Mouse (Mus musculus): ENCODE data around the gene Mrps7. TPM values are rescaled to one million over a fixed set of nuclear protein-coding genes. Genes with fewer than 3 reads are reported as not detected.
"Not testable (repeated sequence)": the region's sequence is repeated elsewhere in the genome, so short reads cannot be mapped to it uniquely, and the experiment has no call there.

Gene Mrps7
- total RNA-seq, 2 experiments from 2014 or later = 62.2 to 67.5 TPM

DNA sequence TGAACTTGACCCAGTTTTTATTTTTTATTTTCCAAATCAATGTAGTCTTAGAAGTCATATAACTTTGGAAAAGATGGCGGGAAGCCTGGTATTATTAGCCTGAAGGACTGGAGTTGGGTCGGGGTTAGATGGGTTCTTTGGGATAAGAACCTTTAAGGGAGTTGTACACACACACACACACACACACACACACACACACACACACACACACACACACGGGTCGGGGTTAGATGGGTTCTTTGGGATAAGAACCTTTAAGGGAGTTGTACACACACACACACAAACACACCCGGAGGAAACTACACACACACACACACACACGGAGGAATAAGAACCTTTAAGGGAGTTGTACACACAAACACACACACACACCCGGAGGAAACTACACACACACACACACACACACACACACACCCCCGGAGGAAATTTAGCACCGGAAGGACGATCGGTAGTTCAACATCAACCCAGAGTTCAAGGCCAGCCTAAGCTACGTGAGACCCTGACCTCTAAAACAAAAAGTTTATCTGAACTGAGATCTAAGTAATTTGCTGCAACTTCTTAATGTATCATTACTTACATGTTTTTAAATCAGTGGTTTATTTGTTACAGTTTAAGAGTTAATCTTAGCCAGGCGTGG, 24.9 kb downstream of the Mrps7 start:
- DNase-seq = no peak

DNA sequence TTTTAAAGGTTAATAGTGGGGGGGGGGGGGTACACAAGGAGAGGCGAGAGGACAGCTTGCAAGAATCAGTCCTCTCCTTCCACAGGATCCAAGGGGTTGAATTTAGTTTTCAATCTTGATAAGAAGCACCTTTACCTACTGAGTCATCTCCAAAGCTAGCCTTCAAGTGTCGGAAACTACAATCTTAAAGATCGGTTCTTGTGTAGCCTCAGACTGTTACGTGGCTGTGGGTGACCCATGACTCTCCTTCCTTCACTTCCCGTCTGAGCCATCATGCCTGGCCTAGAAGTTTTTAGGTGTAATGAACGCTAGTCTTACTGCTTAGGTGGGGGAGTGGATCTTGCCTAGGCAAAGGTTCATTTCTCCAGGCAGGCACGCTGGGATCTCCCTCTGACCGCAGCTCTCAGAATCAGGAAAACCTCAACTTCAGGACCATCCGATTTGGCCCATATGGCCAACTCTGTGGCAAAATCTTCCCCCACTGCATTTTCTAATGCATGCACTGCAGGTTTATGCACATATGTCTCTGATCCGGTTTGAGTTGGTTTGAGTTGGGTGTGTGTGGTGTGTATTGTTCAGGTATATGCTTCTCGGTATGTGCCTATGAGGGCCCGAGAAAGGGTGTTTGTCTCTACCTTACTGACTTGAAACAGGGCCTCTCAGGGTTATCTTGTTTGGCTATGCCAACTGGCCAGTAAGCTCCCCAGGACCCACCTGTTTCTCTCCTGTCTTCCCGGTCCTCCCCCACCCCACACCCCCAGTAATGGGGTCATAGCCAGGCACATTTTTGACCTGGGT, 26.2 kb downstream of the Mrps7 start:
- DNase-seq = no peak

DNA sequence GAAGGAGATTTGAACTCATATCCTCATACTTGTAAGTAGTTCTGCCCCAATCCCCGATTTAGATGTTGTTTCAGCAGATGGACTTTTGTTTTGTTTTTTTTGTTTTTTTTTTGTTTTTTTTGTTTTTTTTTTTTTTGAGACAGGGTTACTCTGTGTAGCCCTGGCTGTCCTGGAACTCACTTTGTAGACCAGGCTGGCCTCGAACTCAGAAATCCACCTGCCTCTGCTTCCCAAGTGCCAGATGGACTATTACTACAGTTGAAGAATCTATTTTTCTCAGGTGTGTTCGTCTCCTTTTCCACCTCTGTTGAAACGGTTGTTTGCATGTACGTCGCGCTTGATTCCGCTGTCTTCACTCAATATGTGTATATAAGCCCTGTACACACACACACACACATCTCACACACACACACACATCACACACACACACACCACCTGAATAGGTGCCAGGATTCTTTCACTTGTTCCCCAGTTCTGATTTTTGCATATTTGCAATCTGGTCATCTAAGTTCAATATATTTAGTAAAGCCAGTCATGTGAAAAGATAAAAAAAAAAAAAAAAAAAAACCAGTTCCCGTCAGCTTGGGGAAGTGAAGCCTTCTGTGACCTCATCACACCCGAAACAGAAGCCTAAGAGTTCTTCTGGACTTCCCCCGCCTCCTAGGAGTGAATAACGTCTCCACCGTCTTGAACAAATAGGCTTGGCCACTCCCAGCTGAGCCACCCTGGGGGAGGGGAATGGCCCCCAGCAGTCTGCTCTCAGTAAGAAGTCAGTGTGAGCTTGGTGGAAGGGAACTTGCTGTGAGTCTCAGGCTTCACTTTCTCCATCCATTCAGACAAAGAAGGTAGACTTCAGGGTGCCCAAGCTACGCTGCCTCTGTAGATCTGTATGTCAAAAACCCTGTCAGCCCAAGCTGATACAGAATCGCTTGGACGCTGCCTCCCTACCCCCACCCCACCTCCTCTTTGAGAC, 27.1 kb downstream of the Mrps7 start:
- no peak for DNase-seq

DNA sequence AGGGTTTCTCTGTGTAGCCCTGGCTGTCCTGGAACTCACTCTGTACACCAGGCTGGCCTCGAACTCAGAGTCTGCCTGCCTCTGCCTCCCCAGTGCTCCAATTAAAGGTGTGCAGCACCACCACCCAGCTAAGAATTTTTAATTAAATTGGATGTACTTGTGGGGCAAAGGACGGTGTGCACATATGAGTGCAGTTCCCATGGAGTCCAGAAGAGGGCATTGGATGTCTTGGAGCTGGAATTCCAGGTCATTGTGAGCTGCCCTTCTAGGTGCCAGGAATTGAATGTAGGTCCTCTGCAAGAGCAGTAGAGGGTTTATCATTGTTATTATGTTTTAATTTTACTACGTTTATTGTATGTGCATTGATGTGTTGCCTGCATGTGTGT, 27.8 kb downstream of the Mrps7 start:
- no peak for DNase-seq

DNA sequence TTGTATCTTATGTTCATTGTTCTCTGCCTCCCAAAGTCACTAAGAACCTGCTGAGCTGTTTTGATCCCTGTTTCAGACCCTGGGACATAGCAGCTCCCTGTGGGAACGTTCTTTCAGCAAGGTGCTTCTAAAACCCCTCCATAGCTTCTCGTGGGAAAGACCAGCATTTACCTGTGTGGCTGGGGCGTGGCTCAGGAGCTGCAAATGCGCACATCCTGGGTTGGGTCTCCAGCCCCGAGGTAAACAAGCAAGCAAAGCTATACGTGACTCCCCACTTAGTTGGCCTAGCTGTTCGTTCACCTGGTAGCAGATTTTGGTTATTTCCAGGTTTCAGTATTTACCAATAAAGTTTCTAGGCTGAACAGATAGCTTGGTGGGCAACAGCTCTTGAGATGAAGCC, 28.5 kb downstream of the Mrps7 start:
- no peak for DNase-seq

DNA sequence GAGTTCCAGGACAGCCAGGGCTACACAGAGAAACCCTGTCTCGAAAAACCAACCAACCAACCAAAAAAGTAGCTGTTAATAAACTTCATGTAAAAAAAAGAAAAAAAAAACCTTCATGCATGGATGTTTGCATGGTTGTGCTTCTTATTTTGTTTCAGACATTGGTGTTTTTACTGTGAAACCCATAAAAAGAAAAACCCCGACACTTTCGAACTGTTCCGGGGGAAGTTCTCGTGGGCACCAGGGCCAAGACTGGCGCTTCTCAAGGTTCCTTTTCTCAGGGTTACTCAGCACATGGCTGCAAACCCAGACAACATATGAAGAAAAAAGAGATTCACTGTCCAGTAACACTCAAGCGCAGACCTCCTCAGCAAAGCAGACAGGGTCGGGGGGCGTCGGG, 29.1 kb downstream of the Mrps7 start:
- DNase-seq = no peak

DNA sequence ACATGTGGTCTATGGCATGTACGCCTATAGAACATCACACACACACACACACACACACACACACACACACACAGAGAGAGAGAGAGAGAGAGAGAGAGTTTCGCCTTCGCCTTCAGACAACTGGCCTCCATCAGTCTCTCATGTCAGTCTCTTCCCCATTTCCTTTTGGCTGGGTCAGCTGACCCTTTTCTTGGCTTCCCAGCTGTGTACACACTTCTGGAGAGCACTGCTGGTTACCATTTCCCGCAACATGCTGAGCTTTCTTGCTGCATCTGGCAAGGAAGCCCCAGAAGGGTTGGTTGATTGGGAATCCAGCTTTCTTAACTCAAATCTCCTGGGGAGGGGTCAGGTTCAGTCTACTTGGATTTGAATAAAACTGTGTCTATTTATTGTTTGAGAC, 30.4 kb downstream of the Mrps7 start:
- no peak for DNase-seq

DNA sequence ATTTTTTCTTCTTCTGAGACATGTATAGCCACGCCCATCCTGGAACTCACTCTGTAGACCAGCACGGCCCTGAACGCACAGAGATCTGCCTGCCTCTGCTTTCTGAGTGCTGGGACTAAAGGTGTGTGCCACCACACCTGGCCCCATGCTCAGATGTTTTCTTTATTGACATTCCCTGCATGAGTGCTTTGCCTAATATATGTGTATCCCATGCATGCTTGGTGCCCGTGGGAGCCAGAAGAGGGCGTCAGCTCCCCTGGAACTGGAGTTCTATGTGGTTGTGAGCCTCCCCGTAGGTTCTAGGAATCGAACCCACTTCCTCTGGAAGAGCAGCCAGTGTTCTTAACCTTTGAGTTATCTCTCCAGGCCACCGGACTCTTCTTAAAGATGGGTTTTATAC, 31.3 kb downstream of the Mrps7 start:
- DNase-seq = no peak

DNA sequence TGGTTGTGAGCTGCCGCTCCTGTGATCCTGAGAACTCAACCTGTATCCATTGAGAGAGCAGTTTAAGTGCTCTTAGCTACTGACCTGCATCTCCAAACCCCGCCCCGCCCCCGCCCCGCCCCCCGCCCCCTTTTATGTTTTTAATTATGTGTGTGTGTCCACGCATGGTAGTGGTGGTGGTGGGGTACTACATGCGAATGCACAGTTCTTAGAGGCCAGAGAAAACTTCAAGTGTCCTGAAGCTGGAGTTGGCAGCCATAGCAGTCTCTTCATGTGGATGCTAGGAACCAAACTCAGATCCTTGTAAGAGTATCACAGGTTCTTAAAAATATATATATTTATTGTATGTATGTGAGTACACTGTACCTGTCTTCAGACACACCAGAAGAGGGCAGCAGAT, 31.8 kb downstream of the Mrps7 start:
- DNase-seq = no peak

DNA sequence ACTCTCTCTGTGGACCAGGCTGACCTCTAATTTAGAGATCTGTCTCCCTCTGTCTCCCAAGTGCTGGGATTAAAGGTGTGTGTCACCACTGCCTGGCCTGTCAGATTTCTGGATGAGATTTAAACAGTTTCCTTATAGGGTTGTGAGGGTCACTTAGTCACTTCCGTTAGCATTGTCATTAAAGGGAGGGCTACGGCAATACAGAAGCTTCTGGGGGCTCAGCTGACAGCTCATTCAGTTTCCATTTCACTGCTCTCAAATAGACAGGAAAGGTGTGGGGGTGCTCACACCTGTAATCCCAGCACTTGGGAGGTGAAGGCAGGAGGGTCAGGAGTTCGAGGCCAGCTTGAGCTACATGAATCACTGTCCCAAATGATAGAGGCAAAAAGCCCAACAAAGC, 33.2 kb downstream of the Mrps7 start:
- DNase-seq = no peak

DNA sequence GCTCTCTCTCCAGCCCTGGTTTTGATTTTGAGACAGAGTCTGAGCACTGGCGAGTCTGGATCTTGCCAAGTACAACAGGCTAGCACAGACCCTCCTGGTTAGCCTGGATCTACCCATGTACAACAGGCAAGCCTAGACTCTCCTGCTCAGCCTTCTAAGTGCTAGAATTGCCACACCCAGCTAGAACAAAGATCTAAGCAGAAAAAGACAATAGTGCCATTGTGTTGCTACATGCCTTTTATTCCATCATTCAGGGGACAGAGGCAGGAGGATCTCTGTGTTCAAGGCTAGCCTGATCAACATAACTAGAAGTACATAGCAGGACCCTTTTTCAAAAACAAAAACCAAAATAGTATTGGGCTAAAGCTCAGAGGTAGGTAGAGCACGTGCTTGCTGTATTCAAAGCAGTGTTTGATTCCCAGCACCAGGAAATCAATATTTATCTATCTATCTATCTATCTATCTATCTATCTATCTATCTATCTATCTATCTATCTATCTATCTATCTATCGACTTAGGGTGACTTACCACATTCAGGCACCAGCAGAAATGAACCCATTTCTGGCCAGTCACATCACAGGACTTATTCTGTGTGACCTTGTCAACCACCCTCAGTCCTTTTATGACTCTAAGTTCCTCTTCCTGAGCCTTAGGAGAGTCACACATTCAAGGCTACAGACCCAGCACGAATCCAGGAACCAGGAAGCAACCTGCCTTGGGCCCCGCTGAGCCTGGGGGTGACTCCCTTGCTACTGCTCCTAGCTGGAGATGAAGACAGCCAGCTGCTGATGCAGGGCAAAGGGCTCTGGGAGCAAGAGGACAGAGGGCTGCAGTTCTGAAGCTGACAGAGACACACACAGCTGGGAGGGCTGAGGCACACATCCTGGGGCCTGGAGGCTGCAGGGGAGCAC, 35.0 kb downstream of the Mrps7 start:
- DNase-seq = no peak

DNA sequence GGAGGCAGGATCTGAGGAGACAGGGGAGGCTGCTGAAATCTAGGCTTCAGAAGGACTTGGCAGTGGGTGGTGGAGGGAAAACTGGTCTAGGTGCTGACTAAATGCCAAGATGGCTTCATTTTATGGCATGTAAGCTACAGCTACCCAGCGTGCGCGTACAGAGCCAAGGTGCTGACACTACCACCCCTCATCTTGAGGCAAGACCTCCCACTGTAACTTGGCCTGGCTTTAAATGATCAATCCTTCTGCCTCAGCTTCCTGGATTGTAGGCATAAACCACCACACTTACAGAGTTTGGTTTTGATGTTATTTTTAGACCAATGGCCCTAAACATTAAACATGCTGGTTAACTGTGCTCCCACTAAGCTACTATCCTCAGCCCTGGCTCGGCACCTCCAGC, 35.8 kb downstream of the Mrps7 start:
- DNase-seq = no peak

DNA sequence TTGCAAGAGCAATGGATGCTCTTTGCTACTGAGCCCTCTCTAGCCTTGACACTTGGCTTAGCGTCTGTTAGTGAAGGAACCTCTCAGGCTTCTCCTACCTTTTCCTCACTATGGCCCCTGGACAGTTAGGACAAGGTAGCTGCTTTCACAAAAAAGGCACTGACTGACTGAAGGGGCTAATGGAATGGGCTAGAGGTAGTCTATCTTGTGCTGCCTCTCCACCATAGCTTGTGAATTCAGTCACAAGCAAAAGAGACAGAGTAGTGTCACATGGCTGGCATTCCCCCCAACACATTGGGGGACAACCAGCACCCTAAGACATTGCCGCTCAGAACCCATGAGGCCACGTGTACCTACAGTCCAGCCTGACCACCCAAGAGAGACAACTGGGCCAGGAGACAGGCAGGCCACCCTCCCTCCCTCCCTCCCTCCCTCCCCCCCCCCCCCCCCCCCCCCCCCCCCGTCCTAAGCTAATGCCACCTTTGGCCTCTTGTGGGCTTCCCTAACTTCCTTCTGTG, 36.6 kb downstream of the Mrps7 start:
- no peak for DNase-seq

DNA sequence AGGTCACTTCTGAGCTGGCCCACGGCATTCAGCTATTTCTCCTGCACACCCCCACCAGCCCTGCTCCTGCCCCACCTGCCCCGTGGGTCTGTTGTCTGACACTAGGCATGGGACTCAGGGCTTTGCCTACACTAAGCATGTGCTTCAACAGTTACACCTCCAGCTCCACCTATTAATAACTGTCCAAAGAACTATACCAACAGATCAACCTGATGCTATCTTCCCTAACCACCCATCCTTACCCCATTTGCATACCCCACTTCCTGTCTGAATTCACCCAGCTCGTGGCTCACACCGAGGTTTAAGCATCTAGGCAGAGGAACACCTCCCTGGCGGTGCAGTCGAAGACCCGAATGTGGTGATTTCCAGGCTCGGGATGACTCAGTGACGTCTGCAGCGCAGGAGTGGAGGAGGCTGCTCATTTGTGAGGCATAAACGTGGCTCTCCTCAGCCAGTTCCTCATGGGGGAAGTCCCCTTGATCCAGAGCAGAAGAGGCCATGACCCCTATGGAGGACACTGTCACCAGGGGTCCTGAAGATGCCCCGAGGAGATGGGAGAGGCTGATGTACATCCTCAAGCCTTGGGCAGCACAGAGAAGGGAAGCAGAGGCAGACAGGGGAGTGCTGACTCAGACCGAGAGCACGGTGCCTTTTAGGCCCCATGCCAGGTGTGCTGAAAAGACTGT, 37.4 kb downstream of the Mrps7 start:
- no peak for DNase-seq

DNA sequence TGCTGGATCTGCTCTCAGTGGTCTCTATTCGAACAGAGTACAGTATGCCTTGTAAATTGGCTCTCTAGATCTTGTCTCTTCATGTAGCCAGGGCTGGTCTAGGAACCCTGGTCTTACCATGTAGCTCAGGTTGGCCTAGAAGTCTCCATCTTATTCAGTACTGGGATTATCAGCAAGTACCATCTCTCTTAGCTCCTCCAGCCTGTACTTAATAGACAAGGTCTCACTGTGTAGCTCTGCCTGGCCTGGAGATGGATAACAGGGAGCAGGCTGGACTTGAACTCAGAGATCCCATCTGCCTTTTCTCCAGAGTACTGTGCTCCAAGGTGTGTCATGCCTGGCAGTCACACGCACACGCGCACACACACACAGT, 37.9 kb downstream of the Mrps7 start:
- no peak for DNase-seq

DNA sequence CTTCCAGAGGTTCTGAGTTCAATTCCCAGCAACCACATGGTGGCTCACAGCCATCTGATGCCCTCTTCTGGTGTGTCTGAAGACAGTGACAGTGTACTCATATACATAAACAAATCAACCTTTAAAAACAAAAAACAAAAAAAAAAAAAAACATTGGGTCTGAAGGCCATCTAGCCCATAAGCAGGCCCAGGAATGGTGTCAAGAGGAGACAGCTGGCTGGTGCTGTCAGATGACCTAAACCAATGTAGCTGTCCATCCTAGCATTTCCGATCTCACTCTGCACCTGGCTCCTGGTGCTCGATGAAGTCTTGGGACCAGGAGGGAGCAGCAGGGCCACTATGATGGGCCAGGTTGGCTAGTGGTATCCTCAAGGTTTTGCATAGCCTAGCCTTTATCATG, 39.0 kb downstream of the Mrps7 start:
- no peak for DNase-seq

DNA sequence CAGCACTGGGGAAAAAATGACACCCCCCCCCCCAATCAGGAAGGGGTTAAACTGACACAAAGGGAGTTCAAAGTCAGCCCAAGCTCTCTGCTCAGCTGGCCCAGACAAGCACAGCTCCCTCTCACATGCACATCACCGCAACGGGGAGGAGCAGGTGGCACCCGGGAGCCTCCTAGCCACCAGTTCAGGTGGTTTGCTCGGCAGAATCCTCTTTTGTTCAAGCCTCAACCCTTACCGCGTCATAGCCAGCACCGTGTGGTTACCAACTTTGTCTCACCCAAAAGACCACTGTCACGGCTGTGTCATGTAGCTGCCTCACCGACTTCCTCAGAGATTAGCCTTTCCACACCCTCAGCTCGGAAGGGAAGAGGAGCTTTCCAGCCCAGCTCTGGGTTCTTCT, 39.5 kb downstream of the Mrps7 start:
- DNase-seq = no peak

DNA sequence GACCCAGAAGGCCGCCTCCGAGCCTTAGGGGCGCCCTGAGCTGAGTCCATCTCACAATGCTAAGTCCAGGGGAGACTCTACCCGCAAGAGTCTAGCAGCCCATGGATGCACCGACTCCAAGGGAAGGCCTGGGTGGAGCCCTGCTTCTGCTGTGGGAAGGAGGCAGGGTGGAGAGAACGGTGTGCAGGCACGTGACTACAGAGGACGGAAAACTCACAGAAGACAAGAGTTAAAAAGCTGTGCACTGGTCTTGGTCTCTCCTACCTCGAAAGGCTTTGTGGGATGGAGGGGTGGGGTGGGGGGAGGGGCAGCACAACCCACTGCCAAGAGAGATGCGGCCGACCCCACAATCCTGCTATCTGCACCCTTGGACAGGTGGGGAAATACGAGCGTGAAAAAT, 40.6 kb downstream of the Mrps7 start:
- no peak for DNase-seq

DNA sequence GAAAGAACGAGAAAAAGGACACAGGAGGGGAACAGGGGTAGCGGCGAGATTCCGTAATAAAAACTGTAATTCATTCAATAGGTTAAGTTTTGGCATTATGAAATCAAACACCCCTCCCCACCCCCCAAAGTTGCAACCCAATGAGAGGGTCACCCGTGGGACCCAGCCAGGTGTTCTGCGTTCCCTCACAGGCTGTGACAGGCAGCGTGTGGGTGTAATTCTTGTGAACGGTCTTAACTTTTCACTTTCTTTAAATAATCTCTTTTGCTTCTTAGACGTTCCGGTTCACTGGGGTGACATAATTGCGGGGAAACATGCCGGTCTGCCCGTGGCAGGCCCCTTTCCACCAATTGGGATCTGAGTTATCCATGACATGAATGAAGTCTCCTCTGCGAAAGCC, 41.8 kb downstream of the Mrps7 start:
- not testable (repeated sequence) for DNase-seq

DNA sequence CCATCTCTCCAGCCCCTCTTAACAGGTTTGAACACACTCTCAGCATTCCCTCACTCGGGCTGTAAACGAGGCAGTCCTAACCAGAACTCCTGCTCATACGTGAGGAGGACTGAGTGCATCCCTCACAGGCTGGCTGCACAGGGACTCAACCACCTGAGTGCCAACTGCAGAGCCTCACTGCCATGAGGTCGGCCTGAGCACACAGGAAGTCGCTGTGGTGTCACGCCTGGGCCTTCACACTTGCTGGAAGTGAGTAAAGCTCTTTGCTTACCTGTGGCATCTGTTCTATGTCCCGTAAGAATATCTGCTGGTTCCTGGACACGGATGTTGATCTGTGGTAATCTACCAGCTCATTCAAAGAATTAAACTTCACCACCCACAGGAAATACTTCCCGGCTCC, 42.7 kb downstream of the Mrps7 start:
- DNase-seq = no peak

DNA sequence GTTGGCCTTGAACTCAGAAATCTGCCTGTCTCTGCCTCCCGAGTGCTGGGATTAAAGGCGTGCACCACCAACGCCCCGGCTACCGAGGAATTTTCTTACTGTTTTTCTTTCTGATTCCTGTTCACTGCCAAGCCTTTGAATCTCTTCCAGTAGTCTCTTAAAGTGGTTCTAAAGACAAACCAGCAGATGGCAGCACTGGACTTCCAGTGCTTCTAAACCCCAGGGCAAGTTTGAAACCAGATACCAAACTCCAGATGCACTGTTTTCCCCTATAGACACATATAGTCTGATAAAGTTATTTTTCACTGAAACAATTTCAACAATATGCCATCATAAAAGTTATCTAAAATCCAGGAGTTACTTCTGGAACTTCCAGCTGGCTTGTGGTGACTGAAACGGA, 43.7 kb downstream of the Mrps7 start:
- DNase-seq = no peak
